Mouse (Mus musculus): ENCODE results near the gene Gpr12.
"Not testable (repeated sequence)": the region's sequence is repeated elsewhere in the genome, so short reads cannot be mapped to it uniquely, and the experiment has no call there.

Gene Gpr12

GRCm38 (mm10) chr5:146586357-146587070, 1.5 kb upstream of the Gpr12 start:
- DNase-seq (ENCODE audit: extremely low spot score), result no peak

GRCm38 (mm10) chr5:146585307-146585651, 240 bp upstream of the Gpr12 start:
- DNase-seq (ENCODE audit: extremely low spot score), result no peak

GRCm38 (mm10) chr5:146584156-146584477, 922 bp downstream of the Gpr12 start:
- DNase-seq (ENCODE audit: extremely low spot score), result no peak

GRCm38 (mm10) chr5:146576668-146577067, 8.4 kb downstream of the Gpr12 start:
- DNase-seq (ENCODE audit: extremely low spot score), result no peak

- DNase-seq (ENCODE audit: extremely low spot score), result not testable (repeated sequence)
Measured at GRCm38 (mm10) chr5:146572735-146573042, 12.3 kb downstream of the Gpr12 start.

GRCm38 (mm10) chr5:146571830-146572734, 13.0 kb downstream of the Gpr12 start:
- DNase-seq (ENCODE audit: extremely low spot score), result not testable (repeated sequence)

- DNase-seq (ENCODE audit: extremely low spot score), result not testable (repeated sequence)
Measured at GRCm38 (mm10) chr5:146570179-146570578, 14.9 kb downstream of the Gpr12 start.

- peak; percentile 33 for DNase-seq (ENCODE audit: extremely low spot score)
Measured at GRCm38 (mm10) chr5:146567054-146567453, 18.0 kb downstream of the Gpr12 start.

GRCm38 (mm10) chr5:146564259-146564658, 20.8 kb downstream of the Gpr12 start:
- DNase-seq (ENCODE audit: extremely low spot score), result no peak

GRCm38 (mm10) chr5:146555836-146556235, 29.2 kb downstream of the Gpr12 start, which contains the start of gene Gm3415:
TSS of gene Gm3415 (plus strand) at chr5:146556136.
- not testable (repeated sequence) for DNase-seq (ENCODE audit: extremely low spot score)

GRCm38 (mm10) chr5:146537347-146537746, 47.7 kb downstream of the Gpr12 start, which contains the start of gene Gm3409:
TSS of gene Gm3409 (plus strand) at chr5:146537647.
- DNase-seq (ENCODE audit: extremely low spot score), result not testable (repeated sequence)

Measured in embryo, embryonic 9.5 days (tissue).